Mouse (Mus musculus): ENCODE measurements around the gene Hcfc1.

The Hcfc1 gene

GRCm38 (mm10) chrX:73931871-73932270 is 34.3 kb downstream of the Hcfc1 start:
- DNase-seq: peak; percentile 2

DNA sequence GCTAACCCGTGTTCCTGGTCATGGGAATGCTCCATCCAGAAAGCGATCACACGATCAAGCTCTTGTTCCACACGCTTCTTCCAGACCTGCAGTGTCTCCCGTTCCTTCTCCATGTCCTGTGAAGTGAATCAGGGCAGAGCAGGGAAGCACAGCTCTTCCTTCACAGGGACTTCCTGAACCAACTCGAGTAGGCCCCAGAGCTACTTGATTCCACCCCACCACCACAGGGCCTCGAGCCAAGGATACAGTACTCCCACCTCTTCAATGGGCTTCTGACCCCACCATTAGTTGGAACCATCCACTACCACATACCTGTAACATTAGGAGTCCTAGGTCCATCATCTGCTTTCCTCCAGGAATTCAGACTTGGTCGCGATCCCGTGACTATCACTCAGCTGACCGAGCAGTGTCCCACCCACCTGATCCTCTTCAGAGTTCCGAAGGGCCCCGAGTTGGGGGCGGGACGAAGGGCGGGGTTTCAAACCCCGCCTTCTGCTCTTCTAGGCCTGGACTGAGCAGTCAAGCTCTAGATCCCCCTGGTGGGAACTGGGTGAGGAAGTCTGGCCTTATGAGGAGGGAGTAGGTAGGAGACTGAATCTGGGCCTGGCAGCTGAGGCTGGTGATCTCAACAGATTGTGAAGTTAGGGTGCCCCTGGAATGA is 35.6 kb downstream of the Hcfc1 start, which contains the start of gene Renbp:
Renbp (minus strand) TSS at position 449 of the 661 bp plus-strand sequence.
- peak; percentile 99 for DNase-seq

DNA sequence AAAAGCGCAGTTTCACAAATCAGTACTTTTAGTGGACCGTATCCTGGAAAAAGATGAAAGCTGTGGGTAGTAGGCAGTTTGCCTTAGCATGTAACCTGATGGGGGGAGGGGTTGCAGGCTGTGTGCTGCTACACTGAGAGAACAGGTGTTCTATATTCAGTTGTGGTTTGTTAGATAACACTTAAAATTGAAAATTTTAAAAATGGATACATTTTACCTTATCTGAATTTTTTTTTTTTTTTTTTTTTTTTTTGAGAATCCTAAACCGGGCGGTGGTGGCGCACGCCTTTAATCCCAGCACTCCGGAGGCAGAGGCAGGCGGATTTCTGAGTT is 43.6 kb downstream of the Hcfc1 start:
- no peak for DNase-seq

- peak; percentile 99 for DNase-seq
Observed at GRCm38 (mm10) chrX:73921823-73922549, 44.2 kb downstream of the Hcfc1 start, which contains the start of the genes Arhgap4 and Naa10. TSS of gene Arhgap4 (minus strand) at chrX:73921870. TSS of gene Naa10 (minus strand) at chrX:73921944.

GRCm38 (mm10) chrX:73921285-73921822 is 44.8 kb downstream of the Hcfc1 start:
- DNase-seq: peak; percentile 85

- peak; percentile 72 for DNase-seq
Observed at GRCm38 (mm10) chrX:73918631-73919030, 47.5 kb downstream of the Hcfc1 start.

GRCm38 (mm10) chrX:73916945-73917344 is 49.2 kb downstream of the Hcfc1 start:
- peak; percentile 83 for DNase-seq

DNA sequence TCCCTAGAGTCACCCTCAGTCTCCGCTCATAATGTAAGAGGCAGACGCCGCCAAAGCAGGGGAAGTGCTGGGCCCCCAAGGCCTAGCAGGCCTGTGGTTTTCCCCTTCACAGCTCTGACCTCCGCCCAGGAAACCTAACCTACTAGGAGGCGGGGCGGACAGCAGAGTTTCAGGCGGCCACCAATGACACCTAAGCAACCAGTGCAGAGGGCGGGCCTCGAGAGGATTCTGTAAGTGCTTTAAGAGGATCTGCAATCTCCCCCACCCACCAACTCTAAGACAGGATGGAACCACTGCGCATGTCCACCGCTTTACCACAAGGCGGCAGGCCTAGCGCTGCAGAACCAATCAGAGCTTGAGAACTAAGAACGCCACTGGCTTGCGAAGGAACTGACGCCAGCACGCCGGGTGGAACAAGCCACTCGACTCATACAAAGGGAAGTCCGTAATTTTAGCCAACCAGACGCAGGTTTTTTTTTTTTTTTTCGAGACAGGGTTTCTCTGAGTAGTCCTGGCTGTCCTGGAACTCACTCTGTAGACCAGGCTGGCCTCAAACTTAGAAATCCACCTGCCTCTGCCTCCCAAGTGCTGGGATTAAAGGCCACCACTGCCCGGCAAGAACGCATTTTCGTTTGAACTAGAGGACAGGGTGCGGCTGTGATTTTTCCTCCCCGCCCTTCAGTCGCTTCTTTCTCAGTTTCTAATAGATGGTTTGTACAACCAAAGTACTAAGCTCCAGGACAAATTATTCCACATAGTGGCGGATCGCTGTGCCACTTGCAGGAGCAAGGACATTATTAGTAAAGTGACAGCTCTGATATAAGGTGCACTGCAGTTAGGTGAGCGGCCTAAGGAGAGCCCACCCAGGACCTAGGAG is 51.1 kb downstream of the Hcfc1 start:
- DNase-seq: peak; percentile 100

DNA sequence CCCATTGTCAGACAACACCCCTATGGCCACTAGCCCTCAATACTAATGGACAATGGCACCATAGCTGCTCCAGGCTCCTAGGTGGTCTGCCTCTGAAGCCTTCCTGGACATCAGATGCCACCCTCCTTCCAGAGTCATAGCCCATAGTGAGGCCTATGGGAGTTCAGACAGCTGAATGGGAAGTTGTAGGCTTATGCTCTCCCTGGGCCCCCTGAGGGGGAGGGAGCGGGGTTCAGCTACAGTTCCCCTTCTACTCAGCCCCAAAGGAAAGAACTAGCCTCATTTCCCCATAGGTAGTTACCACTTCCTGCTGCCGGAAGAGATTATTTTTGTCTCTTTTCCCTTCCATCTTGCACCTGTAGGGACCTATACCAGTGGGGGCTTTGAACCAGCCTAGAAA is 54.6 kb downstream of the Hcfc1 start:
- peak; percentile 86 for DNase-seq

DNA sequence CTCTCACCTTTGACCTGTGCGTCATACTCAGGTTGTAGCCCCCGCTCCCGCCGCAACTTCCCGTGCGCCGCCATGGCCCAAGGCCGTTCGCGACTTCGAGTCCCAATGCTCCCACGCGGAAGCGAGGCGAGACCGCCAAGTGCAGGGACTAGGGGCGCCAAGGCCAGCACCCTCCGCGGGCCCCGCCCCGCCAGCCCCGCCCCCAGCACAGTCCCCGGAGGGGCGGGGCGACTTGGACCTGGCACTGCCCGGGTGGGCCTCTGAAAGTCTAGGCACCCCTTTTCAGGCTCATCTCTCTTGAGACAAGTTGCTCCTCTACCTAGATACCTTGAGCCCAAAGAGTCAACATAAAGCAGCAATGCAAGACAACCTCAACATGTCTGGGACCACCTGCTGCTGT is 55.0 kb downstream of the Hcfc1 start:
- peak; percentile 92 for DNase-seq

DNA sequence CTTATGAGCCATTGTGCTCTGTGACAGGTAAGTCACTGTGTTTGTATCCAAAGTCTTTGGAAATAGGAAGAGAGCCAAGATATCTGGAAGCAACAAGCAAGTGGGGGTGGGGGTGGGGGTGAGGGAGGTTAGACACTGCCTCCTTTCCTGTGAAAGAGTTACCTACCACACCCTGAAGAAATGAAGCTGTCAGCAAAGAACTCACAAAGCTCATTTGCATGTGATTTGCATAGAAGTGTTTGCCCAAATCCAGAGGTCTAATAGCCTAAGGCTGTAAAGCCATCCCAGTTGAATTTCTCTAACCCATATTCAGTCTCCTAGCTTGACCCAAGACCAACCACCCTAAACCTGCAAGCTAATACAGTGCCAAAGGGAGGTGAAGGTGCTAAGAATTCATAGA is 55.7 kb downstream of the Hcfc1 start:
- no peak for DNase-seq

- no peak for DNase-seq
Observed at GRCm38 (mm10) chrX:73910049-73910448, 56.1 kb downstream of the Hcfc1 start.

GRCm38 (mm10) chrX:73897959-73898358 is 68.2 kb downstream of the Hcfc1 start:
- no peak for DNase-seq

DNA sequence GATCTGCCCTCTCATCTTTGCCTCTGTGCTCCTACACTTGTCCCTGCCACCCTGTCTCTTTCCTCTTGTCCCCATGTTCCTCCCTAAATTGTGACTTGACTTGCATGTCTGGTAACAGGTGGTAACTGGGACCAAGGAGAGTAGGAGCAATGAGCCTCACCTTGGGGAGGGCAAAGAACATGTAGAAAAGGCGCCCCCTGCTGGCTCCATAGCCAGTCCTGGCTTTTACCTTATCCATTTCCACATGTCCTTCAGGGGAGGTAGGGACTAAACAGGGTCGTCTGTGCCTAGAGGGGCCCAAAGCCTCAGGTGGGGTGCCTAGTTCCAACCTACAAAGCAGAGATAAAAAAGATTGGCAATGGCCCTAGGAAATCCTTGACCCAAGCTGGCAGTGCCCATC is 70.4 kb downstream of the Hcfc1 start, which contains the start of gene L1cam:
L1cam (minus strand) TSS at position 387 of the 400 bp plus-strand sequence.
- DNase-seq: peak; percentile 89

- DNase-seq: peak; percentile 60
Observed at GRCm38 (mm10) chrX:73892833-73893232, 73.3 kb downstream of the Hcfc1 start.
